Comparison of ENCODE assay signal across 8 mouse cellular contexts in the genomic region with DNA sequence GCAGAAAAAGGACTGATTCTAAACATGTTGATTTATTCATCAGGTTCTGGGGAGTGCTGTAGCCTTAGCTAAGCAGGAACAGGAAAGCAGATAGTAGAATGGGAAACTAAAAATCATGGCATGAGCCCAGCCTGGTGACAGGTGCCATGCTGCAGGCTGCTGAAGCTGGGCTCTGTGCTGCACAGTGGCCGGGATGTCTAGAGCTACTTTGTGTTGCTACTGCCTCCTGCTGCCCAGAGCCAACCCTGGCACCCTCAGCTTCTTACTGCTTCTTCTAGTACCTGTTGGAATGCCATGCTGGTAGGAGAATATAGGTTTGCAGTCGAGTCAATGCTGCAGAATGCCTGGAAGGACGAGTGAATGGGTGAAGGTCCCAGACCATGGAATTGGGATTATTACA. TPM values are rescaled to one million over a fixed set of nuclear protein-coding genes. Genes with fewer than 3 reads are reported as not detected.
A peak's percentile ranks its signal among the peaks of the same experiment; 100 is the strongest.
DNase-seq lines count a peak whose midpoint lies in the region; ATAC-seq and TF ChIP-seq lines count a peak whose summit lies in the region.

No protein-coding gene starts in this region.

- peak; percentile 51; the same call in 1 of the 2 replicates for ATAC-seq in heart, postnatal 0 days (ENCODE audit: insufficient read depth, low read depth)
- ATAC-seq in midbrain, embryonic 16.5 days: 0 out of 2 replicates have a peak, but pooled peaks have one; percentile 32
- peak; percentile 77 for ATAC-seq in megakaryocyte progenitor cell, adult 5-6 weeks (replicated peaks; ENCODE audit: poor library complexity)

- no peak overlapping the region for H3K4me2 ChIP-seq in heart, postnatal 0 days (ENCODE audit: low read depth, low read length)
- no peak overlapping the region for H3K4me2 ChIP-seq in midbrain, embryonic 16.5 days (ENCODE audit: low read length)

- no peak overlapping the region for H3K27ac ChIP-seq in heart, postnatal 0 days (ENCODE audit: low read depth)
- H3K27ac ChIP-seq in midbrain, embryonic 16.5 days (ENCODE audit: low read length): no peak overlapping the region
- no peak overlapping the region for H3K27ac ChIP-seq in midbrain, embryonic 10.5 days (replicated peaks)

- H3K9me3 ChIP-seq in heart, postnatal 0 days (replicated peaks; ENCODE audit: control insufficient read depth, low read length): no peaks in the 10 kb centered on the region
- H3K9me3 ChIP-seq in midbrain, embryonic 16.5 days (replicated peaks; ENCODE audit: control insufficient read depth, low read length, poor library complexity, severe bottlenecking): no peaks in the 10 kb centered on the region
- H3K9me3 ChIP-seq in midbrain, embryonic 10.5 days (replicated peaks): no peaks in the 10 kb centered on the region

- no peak overlapping the region for H3K4me3 ChIP-seq in heart, postnatal 0 days (ENCODE audit: low read depth, low read length)
- no peak overlapping the region for H3K4me3 ChIP-seq in midbrain, embryonic 16.5 days (ENCODE audit: low read depth, low read length)
- no peak overlapping the region for H3K4me3 ChIP-seq in midbrain, embryonic 10.5 days

- TF ChIP-seq EP300 in heart, postnatal 0 days (IDR thresholded peaks at IDR 0.05; ENCODE audit: low read depth): no peak

- no peaks in the 10 kb centered on the region for H3K27me3 ChIP-seq in heart, postnatal 0 days (ENCODE audit: control insufficient read depth, insufficient read depth, low read length)
- H3K27me3 ChIP-seq in midbrain, embryonic 16.5 days (ENCODE audit: control insufficient read depth, insufficient read depth, low read depth, low read length): no peaks in the 10 kb centered on the region
- no peaks in the 10 kb centered on the region for H3K27me3 ChIP-seq in midbrain, embryonic 10.5 days (ENCODE audit: low read depth, poor library complexity, severe bottlenecking)

- H3K36me3 ChIP-seq in heart, postnatal 0 days (replicated peaks; ENCODE audit: control insufficient read depth, insufficient read depth, low read length): peaks cover 11% of the 10 kb centered on the region; the same call in 1 of the 2 replicates
- H3K36me3 ChIP-seq in midbrain, embryonic 16.5 days (ENCODE audit: control insufficient read depth, insufficient read depth, low read length): peaks cover 10% of the 10 kb centered on the region; the same call in 1 of the 2 replicates
- H3K36me3 ChIP-seq in midbrain, embryonic 10.5 days: peaks cover 19% of the 10 kb centered on the region

- intact Hi-C loops in heart, postnatal 14 days (cut with DNase I): no loop called here

- H3K9ac ChIP-seq in heart, postnatal 0 days (replicated peaks; ENCODE audit: low read depth, low read length): no peak overlapping the region
- no peak overlapping the region for H3K9ac ChIP-seq in midbrain, embryonic 16.5 days (ENCODE audit: low read depth, low read length)

- no peaks in the 10 kb centered on the region for H3K4me1 ChIP-seq in heart, postnatal 0 days (ENCODE audit: control insufficient read depth, insufficient read depth)
- no peaks in the 10 kb centered on the region for H3K4me1 ChIP-seq in midbrain, embryonic 16.5 days (ENCODE audit: control insufficient read depth, insufficient read depth, low read length)
- H3K4me1 ChIP-seq in midbrain, embryonic 10.5 days: no peaks in the 10 kb centered on the region

- no peak for DNase-seq in heart, postnatal 0 days (ENCODE audit: low spot score)
- DNase-seq in heart, postnatal 14 days: no peak
- no peak for DNase-seq in midbrain, embryonic 10.5 days (ENCODE audit: low spot score)
- peak; percentile 63 for DNase-seq in brain, adult 2 months (ENCODE audit: low read depth, low spot score)
- no peak for DNase-seq in urinary bladder, postnatal 36 days (ENCODE audit: low spot score in 2 of 2)
- DNase-seq in cerebellum, adult 18-20 months: no peak

- 49% methylated on average over 3 of the region's 3 CpGs for WGBS in heart, postnatal 0 days
- 68% methylated on average over 3 of the region's 3 CpGs for WGBS in midbrain, embryonic 16.5 days
- WGBS in midbrain, embryonic 10.5 days: 72% methylated on average over 3 of the region's 3 CpGs

- peak; percentile 9; the same call in 1 of the 2 replicates for TF ChIP-seq CTCF in heart, postnatal 0 days (IDR thresholded peaks at IDR 0.05; ENCODE audit: low read depth)

RNA-seq across cellular contexts. Expression of gene Pigk, which starts 8.9 kb away (rescaled TPM):
- 17.8 and 22.8 TPM in 2 replicates for total RNA-seq in heart, postnatal 0 days (2014; rRNA removed; ENCODE audit: low replicate concordance)
- polyA plus RNA-seq in heart, postnatal 0 days (2015; fragmentation: Nextera tagmentation; extraction: Ambion mirVana): 28.4 and 29.0 TPM in 2 replicates
- 10 to 100 TPM; 28.8 to 30.0 TPM for total RNA-seq in heart, postnatal 14 days (2021)
- polyA plus RNA-seq in midbrain, embryonic 16.5 days (2015; fragmentation: Nextera tagmentation; extraction: Ambion mirVana): 54.3 and 59.6 TPM in 2 replicates
- polyA plus RNA-seq in midbrain, embryonic 10.5 days (2016; fragmentation: Nextera tagmentation; extraction: Ambion mirVana): 36.0 and 37.8 TPM in 2 replicates
- total RNA-seq in megakaryocyte progenitor cell, adult 5-6 weeks (2015): 49.9 and 53.5 TPM in 2 replicates
- total RNA-seq in megakaryocyte progenitor cell, adult 5-6 weeks (2017): 50.9 and 66.9 TPM in 2 replicates

RNA-seq across cellular contexts. Expression of gene Ak5, which starts 54.7 kb away (rescaled TPM):
- 0.08 TPM in 1 of 2 replicates, not detected in the other for total RNA-seq in heart, postnatal 0 days (2014; rRNA removed; ENCODE audit: low replicate concordance)
- 0.11 and 0.34 TPM in 2 replicates for polyA plus RNA-seq in heart, postnatal 0 days (2015; fragmentation: Nextera tagmentation; extraction: Ambion mirVana)
- total RNA-seq in heart, postnatal 14 days (2021): under 1 TPM; 0.29 TPM
- polyA plus RNA-seq in midbrain, embryonic 16.5 days (2015; fragmentation: Nextera tagmentation; extraction: Ambion mirVana): 18.4 and 20.9 TPM in 2 replicates
- 0.79 and 0.86 TPM in 2 replicates for polyA plus RNA-seq in midbrain, embryonic 10.5 days (2016; fragmentation: Nextera tagmentation; extraction: Ambion mirVana)
- total RNA-seq in megakaryocyte progenitor cell, adult 5-6 weeks (2015): 0.05 TPM in 1 of 2 replicates, not detected in the other
- total RNA-seq in megakaryocyte progenitor cell, adult 5-6 weeks (2017): not detected in 2 replicates
